Mouse (Mus musculus) bone marrow, adult 2 months (tissue): ENCODE measurements around the gene Morc1.

Source experiments
- CTCF ChIP-seq: fragments of 200-500 bp; IDR thresholded peaks from 2 replicates; pipeline ENCODE4 v1.5.1; 2011; ENCODE audit warnings: low read length, control low read depth; ENCODE audit not compliant: control insufficient read depth, insufficient read depth
- POLR2A ChIP-seq: fragments of 200-500 bp; IDR thresholded peaks from 2 replicates; pipeline ENCODE4 v1.6.1; 2011; ENCODE audit warnings: low read depth, mild to moderate bottlenecking, control low read depth, low read length, borderline replicate concordance; ENCODE audit not compliant: control insufficient read depth

- TF ChIP-seq POLR2A (no peak), CTCF (no peak)
Observed at GRCm38 (mm10) chr16:48606476-48607038, 175.5 kb downstream of the Morc1 start.
